Mouse (Mus musculus) hindbrain, embryonic 14.5 days (tissue): ENCODE measurements around the gene Skor1. TPM values are rescaled to one million over a fixed set of nuclear protein-coding genes. Genes with fewer than 3 reads are reported as not detected.

Source experiments
- ATAC-seq: fragments of 200-750 bp; cut with Nextera tagmentation; 2 replicates; pipeline ENCODE4 v1.8.0; 2017; ENCODE audit warnings: moderate number of reproducible peaks, mild to moderate bottlenecking, moderate TSS enrichment, moderate library complexity; ENCODE audit not compliant: low FRiP score
- DNase-seq: peaks from one replicate; pipeline ENCODE4 v3.0.0-alpha.2; 2015; ENCODE audit warnings: low spot score
- H3K27ac ChIP-seq: fragments of 300-500 bp; sonication (generic); 2 replicates; pipeline ENCODE4 v1.5.1; 2014; ENCODE audit warnings: mild to moderate bottlenecking, moderate library complexity
- H3K27me3 ChIP-seq: fragments of 300-500 bp; sonication (generic); 2 replicates; pipeline ENCODE4 v1.6.1; 2014; ENCODE audit warnings: mild to moderate bottlenecking, low read length, mixed read lengths; ENCODE audit not compliant: control insufficient read depth, insufficient read depth
- H3K36me3 ChIP-seq: fragments of 300-500 bp; sonication (generic); replicated peaks from 2 replicates; pipeline ENCODE4 v1.6.1; 2014; ENCODE audit not compliant: control insufficient read depth, insufficient read depth
- H3K4me1 ChIP-seq: fragments of 300-500 bp; sonication (generic); replicated peaks from 2 replicates; pipeline ENCODE4 v1.6.1; 2014; ENCODE audit warnings: antibody characterized with exemption, low read length, mixed read lengths; ENCODE audit not compliant: control insufficient read depth, insufficient read depth
- H3K4me2 ChIP-seq: fragments of 300-500 bp; sonication (generic); replicated peaks from 2 replicates; pipeline ENCODE4 v1.6.1; 2014; ENCODE audit warnings: mild to moderate bottlenecking, moderate library complexity
- H3K4me3 ChIP-seq: fragments of 300-500 bp; sonication (generic); replicated peaks from 2 replicates; pipeline ENCODE4 v1.5.1; 2014; ENCODE audit warnings: mild to moderate bottlenecking, low read length
- H3K9ac ChIP-seq: fragments of 300-500 bp; sonication (generic); 2 replicates; pipeline ENCODE4 v1.6.1; 2014
- H3K9me3 ChIP-seq: fragments of 300-500 bp; sonication (generic); 2 replicates; pipeline ENCODE4 v1.6.1; 2016; ENCODE audit warnings: low read length; ENCODE audit not compliant: control insufficient read depth
- WGBS: fragments of 180-500 bp; shearing (Covaris S2); extraction: QIAGEN DNeasy Blood & Tissue Kit; methylation state at CpG from one replicate; pipeline ENCODE4 v1.1.7; 2014; 5-methylcytosine and 5-hydroxymethylcytosine counted together
- polyA plus RNA-seq: library from polyadenylated mRNA; unstranded; fragments of >200 nt; fragmentation: Nextera tagmentation; extraction: Ambion mirVana; gene quantifications from 2 replicates; pipeline ENCODE4 v1.2.1, GENCODE M21; 2014

Gene Skor1
- polyA plus RNA-seq, 1 experiment from 2014 or later: 21.5 TPM

- WGBS: 69% methylated on average over 5 of the region's 5 CpGs
- no peak overlapping the region for H3K4me3 ChIP-seq
- DNase-seq (no peak), ATAC-seq (no peak)
- no peak overlapping the region for H3K27ac ChIP-seq
- H3K4me1 ChIP-seq: no peaks in the 10 kb centered on the region
- no peaks in the 10 kb centered on the region for H3K36me3 ChIP-seq
- H3K9ac ChIP-seq: no peak overlapping the region
- H3K9me3 ChIP-seq: no peaks in the 10 kb centered on the region
- no peaks in the 10 kb centered on the region for H3K27me3 ChIP-seq
- no peak overlapping the region for H3K4me2 ChIP-seq
Observed at GRCm38 (mm10) chr9:63100660-63101059, 48.1 kb downstream of the Skor1 start.

DNA sequence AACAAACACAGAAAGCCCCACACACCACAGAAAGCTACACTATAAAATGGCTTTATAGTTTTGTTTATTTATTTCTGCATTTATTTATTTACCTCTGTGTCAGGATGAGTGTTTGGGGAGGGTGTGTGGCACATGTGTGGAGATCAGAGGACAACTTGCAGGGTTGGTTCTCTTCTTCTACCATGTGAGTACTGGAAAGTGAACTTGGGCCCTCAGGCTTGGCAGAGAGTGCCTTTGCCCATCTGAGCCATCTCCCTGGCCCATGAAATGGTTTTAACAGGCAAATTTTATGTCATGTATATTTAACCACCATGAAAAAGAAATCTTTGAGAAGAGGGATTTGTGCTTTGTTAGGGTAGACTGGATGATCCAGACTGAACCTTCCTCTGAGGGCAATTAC is 48.9 kb downstream of the Skor1 start:
- DNase-seq (no peak), ATAC-seq (no peak)
- Histone ChIP-seq H3K36me3 (no peaks in the 10 kb centered on the region), H3K4me3 (no peak overlapping the region), H3K27me3 (no peaks in the 10 kb centered on the region), H3K4me1 (no peaks in the 10 kb centered on the region), H3K4me2 (no peak overlapping the region), H3K27ac (no peak overlapping the region), H3K9me3 (no peaks in the 10 kb centered on the region), H3K9ac (no peak overlapping the region)

DNA sequence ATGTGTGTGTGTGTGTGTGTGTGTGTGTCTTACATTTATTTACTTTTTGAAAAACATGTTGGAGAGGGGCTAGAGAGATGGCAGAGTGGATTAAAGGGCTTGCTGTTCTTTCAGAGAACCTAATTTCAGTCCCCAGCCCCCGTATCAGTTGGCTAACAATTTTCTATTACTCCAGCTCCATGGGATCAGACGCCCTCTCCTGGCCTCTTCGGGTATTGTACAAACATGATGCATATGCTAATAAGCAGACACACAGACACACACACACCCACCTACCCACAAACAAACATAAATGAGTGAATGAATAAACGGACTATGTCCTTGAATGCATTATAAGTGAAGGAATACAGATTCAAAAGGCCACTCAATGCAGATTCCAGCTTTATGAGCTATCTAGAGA is 49.4 kb downstream of the Skor1 start:
- H3K4me1 ChIP-seq: no peaks in the 10 kb centered on the region
- H3K4me3 ChIP-seq: no peak overlapping the region
- H3K27ac ChIP-seq: no peak overlapping the region
- no peak overlapping the region for H3K4me2 ChIP-seq
- H3K9me3 ChIP-seq: no peaks in the 10 kb centered on the region
- WGBS: 86% methylated on average over 4 of the region's 4 CpGs
- no peak overlapping the region for H3K9ac ChIP-seq
- no peaks in the 10 kb centered on the region for H3K27me3 ChIP-seq
- ATAC-seq (no peak), DNase-seq (no peak)
- no peaks in the 10 kb centered on the region for H3K36me3 ChIP-seq

GRCm38 (mm10) chr9:63098887-63099286 is 49.9 kb downstream of the Skor1 start:
- Histone ChIP-seq H3K4me3 (no peak overlapping the region), H3K4me1 (no peaks in the 10 kb centered on the region), H3K27ac (no peak overlapping the region), H3K36me3 (no peaks in the 10 kb centered on the region), H3K27me3 (no peaks in the 10 kb centered on the region), H3K9me3 (no peaks in the 10 kb centered on the region), H3K4me2 (no peak overlapping the region), H3K9ac (no peak overlapping the region)
- no peak for DNase-seq
- WGBS: 86% methylated on average over 4 of the region's 4 CpGs
- ATAC-seq: no peak

GRCm38 (mm10) chr9:63097204-63097603 is 51.6 kb downstream of the Skor1 start:
- Histone ChIP-seq H3K27me3 (no peaks in the 10 kb centered on the region), H3K4me2 (no peak overlapping the region), H3K9me3 (no peaks in the 10 kb centered on the region), H3K4me1 (peaks cover 11% of the 10 kb centered on the region), H3K4me3 (no peak overlapping the region), H3K36me3 (no peaks in the 10 kb centered on the region), H3K27ac (no peak overlapping the region), H3K9ac (no peak overlapping the region)
- WGBS: 79% methylated on average over 1 of the region's 1 CpGs
- no peak for DNase-seq
- ATAC-seq: no peak

GRCm38 (mm10) chr9:63094030-63094429 is 54.7 kb downstream of the Skor1 start:
- ATAC-seq: no peak
- WGBS: 88% methylated on average over 1 of the region's 1 CpGs

GRCm38 (mm10) chr9:63092567-63092966 is 56.2 kb downstream of the Skor1 start:
- Histone ChIP-seq H3K9me3 (no peaks in the 10 kb centered on the region), H3K27me3 (no peaks in the 10 kb centered on the region), H3K9ac (peak overlapping the region; percentile 29; the same call in 1 of the 2 replicates), H3K36me3 (no peaks in the 10 kb centered on the region), H3K27ac (peak overlapping the region; percentile 76), H3K4me3 (peak overlapping the region; percentile 9; the same call in 1 of the 2 replicates), H3K4me1 (peaks cover 32% of the 10 kb centered on the region), H3K4me2 (peak overlapping the region; percentile 43)
- 6% methylated on average over 6 of the region's 6 CpGs for WGBS
- DNase-seq: no peak
- ATAC-seq: peak; percentile 43

More at GRCm38 (mm10) chr9:63094030-63094429, 54.7 kb downstream of the Skor1 start:
- no peaks in the 10 kb centered on the region for H3K36me3 ChIP-seq
- no peaks in the 10 kb centered on the region for H3K9me3 ChIP-seq
- H3K9ac ChIP-seq: no peak overlapping the region
- no peak for DNase-seq
- no peak overlapping the region for H3K27ac ChIP-seq
- no peaks in the 10 kb centered on the region for H3K27me3 ChIP-seq
- H3K4me1 ChIP-seq: peaks cover 32% of the 10 kb centered on the region
- no peak overlapping the region for H3K4me2 ChIP-seq
- no peak overlapping the region for H3K4me3 ChIP-seq

- WGBS: 2% methylated on average over 13 of the region's 13 CpGs
- Histone ChIP-seq H3K9ac (peak overlapping the region; percentile 29; the same call in 1 of the 2 replicates), H3K36me3 (no peaks in the 10 kb centered on the region), H3K4me2 (peak overlapping the region; percentile 43), H3K27me3 (no peaks in the 10 kb centered on the region), H3K27ac (peak overlapping the region; percentile 76), H3K9me3 (no peaks in the 10 kb centered on the region), H3K4me1 (peaks cover 32% of the 10 kb centered on the region), H3K4me3 (peak overlapping the region; percentile 9; the same call in 1 of the 2 replicates)
- DNase-seq (peak; percentile 72), ATAC-seq (peak; percentile 86)
Observed at GRCm38 (mm10) chr9:63091971-63092528, 56.7 kb downstream of the Skor1 start.

GRCm38 (mm10) chr9:63091101-63091921 is 57.5 kb downstream of the Skor1 start:
- Histone ChIP-seq H3K36me3 (no peaks in the 10 kb centered on the region), H3K9ac (peak overlapping the region; percentile 29; the same call in 1 of the 2 replicates), H3K4me2 (peak overlapping the region; percentile 43), H3K4me3 (no peak overlapping the region), H3K9me3 (no peaks in the 10 kb centered on the region), H3K27ac (peak overlapping the region; percentile 76), H3K4me1 (peaks cover 32% of the 10 kb centered on the region), H3K27me3 (no peaks in the 10 kb centered on the region)
- WGBS: 14% methylated on average over 23 of the region's 23 CpGs
- no peak for ATAC-seq
- peak; percentile 26 for DNase-seq
